Mouse (Mus musculus): ENCODE data around the gene Slc35f3.

DNA sequence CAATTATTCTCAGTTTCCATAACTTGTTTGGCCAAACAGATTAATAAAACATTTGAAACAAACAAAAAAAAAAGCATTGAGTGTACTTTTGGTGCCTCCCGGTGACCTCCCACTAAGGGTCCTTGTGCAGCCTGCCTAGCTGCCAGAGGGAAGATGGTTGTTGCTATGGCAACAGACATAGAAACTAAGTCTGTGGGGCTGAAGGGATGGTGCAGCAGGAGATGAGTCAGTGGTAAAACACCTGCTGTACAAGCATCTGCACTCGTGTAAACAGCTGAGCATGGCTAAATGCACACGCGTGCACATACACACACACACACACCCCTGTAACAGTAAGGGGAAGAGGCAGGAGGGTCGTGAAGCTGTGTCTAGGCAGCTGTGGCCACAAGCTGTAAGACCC, 97.6 kb downstream of the Slc35f3 start:
- no peak for TF ChIP-seq MAX (IDR thresholded peaks at IDR 0.05)
- TF ChIP-seq USF1 (IDR thresholded peaks at IDR 0.05; ENCODE audit: low read depth): no peak
- no peak for TF ChIP-seq CTCF (IDR thresholded peaks at IDR 0.05; ENCODE audit: control insufficient read depth, insufficient read depth, insufficient read length)
- TF ChIP-seq CEBPB (IDR thresholded peaks at IDR 0.05; ENCODE audit: low read depth): no peak

Data from C2C12 (cell line).